8 mouse cellular contexts compared by ENCODE assay signal in the genomic region with DNA sequence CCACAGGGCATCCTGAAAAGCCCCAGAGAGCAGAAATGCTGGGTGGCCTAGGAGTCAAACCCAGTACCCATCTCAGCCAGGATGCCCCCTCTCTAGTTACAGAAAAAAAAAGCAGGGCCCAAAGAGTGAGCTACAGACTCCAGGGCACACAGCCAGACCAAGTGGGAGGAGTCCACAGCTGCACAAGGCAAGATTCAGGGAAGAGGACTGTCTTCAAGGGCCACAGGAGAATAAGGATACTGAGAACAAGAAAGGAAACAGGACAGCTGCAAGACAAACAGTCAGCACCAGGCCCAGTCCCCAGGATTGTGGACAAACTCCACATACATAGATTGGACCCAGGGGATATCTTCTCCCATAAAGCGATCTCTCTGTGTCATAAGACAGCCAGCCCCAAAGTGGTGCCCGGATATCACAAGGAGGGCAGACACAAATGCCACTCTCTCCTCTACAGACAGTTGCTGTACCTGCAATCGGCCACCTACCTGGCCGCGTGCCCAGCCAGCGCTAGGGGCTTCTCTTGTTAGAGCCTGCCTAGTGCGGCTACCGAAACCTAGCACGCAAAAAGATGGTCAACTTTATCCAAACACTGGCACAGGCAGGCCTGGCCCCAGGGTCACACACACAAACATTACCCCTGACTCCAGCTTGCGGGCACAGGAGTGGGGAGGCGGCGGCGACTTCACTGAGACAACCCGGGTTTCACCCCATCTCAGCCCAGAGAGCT. TPM values are rescaled to one million over a fixed set of nuclear protein-coding genes. Genes with fewer than 3 reads are reported as not detected.
DNase-seq lines count a peak whose midpoint lies in the region; ATAC-seq and TF ChIP-seq lines count a peak whose summit lies in the region.

No protein-coding gene starts in this region.

- ATAC-seq in embryonic facial prominence, embryonic 13.5 days (ENCODE audit: insufficient number of reproducible peaks, insufficient read depth, low FRiP score, low TSS enrichment, low read depth): no peak
- peak; percentile 1; the same call in 1 of the 2 replicates for ATAC-seq in hindbrain, embryonic 14.5 days (ENCODE audit: low FRiP score)
- ATAC-seq in midbrain, postnatal 0 days (ENCODE audit: low FRiP score): peak; percentile 5; the same call in 1 of the 2 replicates
- no peak for ATAC-seq in cerebellum, adult (ENCODE audit: insufficient number of reproducible peaks, low FRiP score, low TSS enrichment)

- TF ChIP-seq CTCF in left cerebral cortex, adult 2 months (IDR thresholded peaks at IDR 0.05): no peak
- TF ChIP-seq CTCF in midbrain, postnatal 0 days (IDR thresholded peaks at IDR 0.05): peak; percentile 8; the same call in 1 of the 2 replicates

- peak overlapping the region; percentile 88 for H3K4me2 ChIP-seq in embryonic facial prominence, embryonic 13.5 days
- peak overlapping the region; percentile 83 for H3K4me2 ChIP-seq in hindbrain, embryonic 14.5 days (replicated peaks)
- H3K4me2 ChIP-seq in midbrain, postnatal 0 days (ENCODE audit: low read depth, low read length, poor library complexity, severe bottlenecking): peak overlapping the region; percentile 83

- DNase-seq in left cerebral cortex, adult 2 months (ENCODE audit: extremely low spot score in 1 of 2, low spot score in 2 of 2): no peak
- DNase-seq in left cerebral cortex, adult 11 months (ENCODE audit: low spot score): no peak
- DNase-seq in hindbrain, embryonic 14.5 days (ENCODE audit: low spot score): no peak
- peak; percentile 51 for DNase-seq in midbrain, postnatal 0 days (ENCODE audit: low spot score)
- DNase-seq in embryo, embryonic 10 days (ENCODE audit: low spot score): no peak
- no peak for DNase-seq in ovary, postnatal 10 days (ENCODE audit: low spot score)

- intact Hi-C loops in left cerebral cortex, adult 2 months (cut with DNase I): loop anchor here (5.0 kb wide), 2 partner anchors 82 to 157 kb away; a partner anchor contains a TSS

- peak overlapping the region; percentile 51 for H3K4me3 ChIP-seq in left cerebral cortex, adult 2 months
- peak overlapping the region; percentile 53 for H3K4me3 ChIP-seq in embryonic facial prominence, embryonic 13.5 days
- peak overlapping the region; percentile 56 for H3K4me3 ChIP-seq in hindbrain, embryonic 14.5 days (replicated peaks; ENCODE audit: low read length)
- peak overlapping the region; percentile 57 for H3K4me3 ChIP-seq in midbrain, postnatal 0 days (ENCODE audit: low read depth, low read length)

- WGBS in embryonic facial prominence, embryonic 13.5 days: 18% methylated on average over 14 of the region's 14 CpGs
- WGBS in hindbrain, embryonic 14.5 days: 21% methylated on average over 14 of the region's 14 CpGs
- 16% methylated on average over 14 of the region's 14 CpGs for WGBS in midbrain, postnatal 0 days

- peaks cover 46% of the 10 kb centered on the region for H3K4me1 ChIP-seq in embryonic facial prominence, embryonic 13.5 days
- peaks cover 18% of the 10 kb centered on the region for H3K4me1 ChIP-seq in hindbrain, embryonic 14.5 days (replicated peaks; ENCODE audit: control insufficient read depth, insufficient read depth, low read length)
- H3K4me1 ChIP-seq in midbrain, postnatal 0 days (ENCODE audit: insufficient read depth, low read length): 0 out of 2 replicates have a peak, but pooled peaks cover 8% of the 10 kb centered on the region

- H3K9ac ChIP-seq in embryonic facial prominence, embryonic 13.5 days: peak overlapping the region; percentile 69
- H3K9ac ChIP-seq in hindbrain, embryonic 14.5 days: peak overlapping the region; percentile 78
- H3K9ac ChIP-seq in midbrain, postnatal 0 days (replicated peaks; ENCODE audit: low read length, poor library complexity, severe bottlenecking): peak overlapping the region; percentile 83

- H3K27me3 ChIP-seq in embryonic facial prominence, embryonic 13.5 days: peaks cover 25% of the 10 kb centered on the region
- peaks cover 8% of the 10 kb centered on the region for H3K27me3 ChIP-seq in hindbrain, embryonic 14.5 days (ENCODE audit: control insufficient read depth, insufficient read depth, low read length)
- H3K27me3 ChIP-seq in midbrain, postnatal 0 days (ENCODE audit: insufficient read depth, low read length): no peaks in the 10 kb centered on the region

- H3K27ac ChIP-seq in left cerebral cortex, adult 2 months: peak overlapping the region; percentile 65; the same call in 1 of the 2 replicates
- H3K27ac ChIP-seq in embryonic facial prominence, embryonic 13.5 days: no peak overlapping the region
- peak overlapping the region; percentile 70; the same call in 1 of the 2 replicates for H3K27ac ChIP-seq in hindbrain, embryonic 14.5 days
- H3K27ac ChIP-seq in midbrain, postnatal 0 days (ENCODE audit: low read depth, low read length): peak overlapping the region; percentile 74

- H3K36me3 ChIP-seq in embryonic facial prominence, embryonic 13.5 days: peaks cover 18% of the 10 kb centered on the region
- no peaks in the 10 kb centered on the region for H3K36me3 ChIP-seq in hindbrain, embryonic 14.5 days (replicated peaks; ENCODE audit: control insufficient read depth, insufficient read depth)
- no peaks in the 10 kb centered on the region for H3K36me3 ChIP-seq in midbrain, postnatal 0 days (ENCODE audit: insufficient read depth, low read length)

- H3K9me3 ChIP-seq in embryonic facial prominence, embryonic 13.5 days: no peaks in the 10 kb centered on the region
- H3K9me3 ChIP-seq in hindbrain, embryonic 14.5 days (ENCODE audit: control insufficient read depth, low read length): no peaks in the 10 kb centered on the region
- H3K9me3 ChIP-seq in midbrain, postnatal 0 days (ENCODE audit: low read length): no peaks in the 10 kb centered on the region

RNA-seq across cellular contexts. Expression of a gene that starts 8.5 kb away (rescaled TPM):
- total RNA-seq in left cerebral cortex, adult 2 months (2021): under 1 TPM in 1 of 2 experiments, not detected in 1; 0.23 TPM
- polyA plus RNA-seq in embryonic facial prominence, embryonic 13.5 days (2015; fragmentation: Nextera tagmentation; extraction: Ambion mirVana): 102 and 128 TPM in 2 replicates
- 26.8 and 30.2 TPM in 2 replicates for polyA plus RNA-seq in hindbrain, embryonic 14.5 days (2014; fragmentation: Nextera tagmentation; extraction: Ambion mirVana)
- total RNA-seq in midbrain, postnatal 0 days (2014; rRNA removed): 10.2 and 10.9 TPM in 2 replicates
- 11.5 and 13.0 TPM in 2 replicates for polyA plus RNA-seq in midbrain, postnatal 0 days (2015; fragmentation: Nextera tagmentation; extraction: Ambion mirVana)

RNA-seq across cellular contexts. Expression of a gene that starts 13.0 kb away (rescaled TPM):
- not detected for total RNA-seq in left cerebral cortex, adult 2 months (2021)
- 0.51 and 0.59 TPM in 2 replicates for polyA plus RNA-seq in embryonic facial prominence, embryonic 13.5 days (2015; fragmentation: Nextera tagmentation; extraction: Ambion mirVana)
- not detected in 2 replicates for polyA plus RNA-seq in hindbrain, embryonic 14.5 days (2014; fragmentation: Nextera tagmentation; extraction: Ambion mirVana)
- 0.47 and 0.55 TPM in 2 replicates for total RNA-seq in midbrain, postnatal 0 days (2014; rRNA removed)
- 0.50 and 0.51 TPM in 2 replicates for polyA plus RNA-seq in midbrain, postnatal 0 days (2015; fragmentation: Nextera tagmentation; extraction: Ambion mirVana)

Comparison
In these comparisons a context has a peak if more than half of its experiments do, and no peak if none do; other contexts are left out.
1. ATAC-seq: peak in hindbrain, embryonic 14.5 days (single experiment) and midbrain, postnatal 0 days (single experiment); none in embryonic facial prominence, embryonic 13.5 days (single experiment) and cerebellum, adult (single experiment).
2. Peak in every context shown above with its lines, with median percentiles within 50 percentile points of each other: H3K4me3 ChIP-seq, H3K4me2 ChIP-seq and H3K9ac ChIP-seq.